Mouse (Mus musculus) cerebellum, adult 2 months (tissue): ENCODE data around the gene Aicda.
"Not testable (repeated sequence)": the region's sequence is repeated elsewhere in the genome, so short reads cannot be mapped to it uniquely, and the experiment has no call there.

Source experiments
- CTCF ChIP-seq: fragments of 200-500 bp; IDR thresholded peaks from 2 replicates; pipeline ENCODE4 v1.5.1; 2011; ENCODE audit warnings: low read depth, mild to moderate bottlenecking, control low read depth, low read length, moderate library complexity, borderline replicate concordance; ENCODE audit not compliant: insufficient read depth
- POLR2A ChIP-seq: fragments of 200-500 bp; IDR thresholded peaks from 2 replicates; pipeline ENCODE4 v1.6.1; 2011; ENCODE audit warnings: low read length, control low read depth, borderline replicate concordance; ENCODE audit not compliant: insufficient read depth

DNA sequence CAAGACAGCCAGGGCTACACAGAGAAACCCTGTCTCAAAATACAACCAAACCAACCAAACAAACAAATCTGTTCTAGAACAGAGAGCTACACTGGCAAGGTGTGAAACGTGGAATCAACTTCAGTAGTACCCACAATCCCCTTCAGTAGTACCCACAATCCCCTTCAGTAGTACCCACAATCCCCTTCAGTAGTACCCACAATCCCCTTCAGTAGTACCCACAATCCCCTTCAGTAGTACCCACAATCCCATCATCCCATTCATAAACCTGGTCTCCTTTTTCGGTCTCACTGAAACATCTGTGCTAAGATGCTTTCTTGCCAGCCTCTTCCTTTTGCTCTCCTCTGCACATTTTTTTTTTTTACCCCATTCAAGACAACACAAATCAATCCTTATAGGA, 37.8 kb upstream of the Aicda start:
- not testable (repeated sequence) for TF ChIP-seq CTCF, POLR2A
